Mouse (Mus musculus): ENCODE measurements around the gene Uqcrh. TPM values are rescaled to one million over a fixed set of nuclear protein-coding genes. Genes with fewer than 3 reads are reported as not detected.
A peak's percentile ranks its signal among the peaks of the same experiment; 100 is the strongest.

Gene Uqcrh
- polyA plus RNA-seq, 1 experiment = 551 TPM

DNA sequence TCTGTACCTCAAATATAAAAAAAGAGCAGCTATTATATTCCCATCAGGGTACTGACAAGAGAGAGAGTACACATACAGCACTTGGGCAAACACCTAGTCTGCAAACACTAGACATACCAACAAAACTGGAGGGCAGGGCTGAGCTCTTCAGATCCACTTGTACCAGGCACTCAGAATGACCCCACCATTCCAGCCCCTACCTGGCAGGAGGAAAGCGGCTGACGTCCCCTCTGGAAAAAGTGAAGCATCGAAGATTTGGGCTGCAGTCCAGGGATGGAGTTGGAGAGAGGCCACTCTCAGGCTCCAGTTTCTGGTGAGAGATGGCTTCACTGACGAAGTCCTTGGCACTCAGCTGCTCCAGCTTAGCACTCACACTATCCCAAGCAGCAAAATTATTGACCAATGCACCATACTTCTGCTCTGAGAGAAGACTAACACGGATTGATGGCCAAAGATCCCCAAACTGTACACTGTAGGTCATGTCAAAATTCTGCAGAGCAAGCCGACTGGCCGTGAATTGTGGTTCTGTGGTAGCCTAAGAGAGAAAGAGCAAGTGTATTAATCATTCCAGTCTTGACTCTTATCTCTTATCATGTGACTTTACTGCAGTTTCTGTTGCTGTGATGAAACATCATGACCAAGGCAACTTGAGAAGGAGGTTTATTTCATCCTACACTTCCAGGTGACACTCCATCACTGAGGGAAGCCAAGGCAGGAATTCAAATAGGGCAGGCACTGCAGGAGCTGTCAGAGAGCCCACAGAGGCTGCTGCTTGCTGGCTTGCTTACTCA lies 26.5 kb downstream of the Uqcrh start:
- Histone ChIP-seq H3K27ac (ENCODE audit: control insufficient read depth, insufficient read depth, low read depth, low read length, poor library complexity) (no peak overlapping the region), H3K4me3 (replicated peaks; ENCODE audit: control insufficient read depth, low read depth, low read length) (no peak overlapping the region), H3K4me1 (ENCODE audit: control insufficient read depth, insufficient read depth, low read length) (no peaks in the 10 kb centered on the region)
- WGBS = 63% methylated on average over 7 of the region's 7 CpGs
- TF ChIP-seq POLR2A (IDR thresholded peaks at IDR 0.05; ENCODE audit: borderline replicate concordance, control insufficient read depth, low read depth, low read length) (no peak), CTCF (IDR thresholded peaks at IDR 0.05; ENCODE audit: control insufficient read depth, insufficient read depth, low read length) (no peak)

DNA sequence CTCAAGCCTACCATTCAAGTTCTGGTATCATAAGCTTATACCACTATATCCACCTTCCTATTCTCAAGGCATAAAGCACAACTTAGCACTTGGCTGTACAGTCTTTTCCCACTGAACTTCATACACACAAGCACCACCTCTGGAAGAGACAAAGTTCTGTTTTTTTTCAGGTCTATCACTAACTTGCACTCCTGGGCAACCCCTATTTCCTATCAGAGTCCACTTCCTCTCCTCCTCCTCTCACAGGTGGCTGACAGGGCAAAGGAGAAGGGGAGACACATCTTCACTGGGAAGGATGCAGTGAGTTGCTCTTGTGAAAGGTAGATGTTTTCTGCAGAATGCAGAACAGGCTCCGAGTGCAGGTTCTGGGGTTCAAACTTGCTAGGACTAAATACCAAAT lies 27.2 kb downstream of the Uqcrh start:
- Histone ChIP-seq H3K4me1 (ENCODE audit: control insufficient read depth, insufficient read depth, low read length) (no peaks in the 10 kb centered on the region), H3K4me3 (replicated peaks; ENCODE audit: control insufficient read depth, low read depth, low read length) (no peak overlapping the region), H3K27ac (ENCODE audit: control insufficient read depth, insufficient read depth, low read depth, low read length, poor library complexity) (no peak overlapping the region)
- TF ChIP-seq POLR2A (IDR thresholded peaks at IDR 0.05; ENCODE audit: borderline replicate concordance, control insufficient read depth, low read depth, low read length) (no peak), CTCF (IDR thresholded peaks at IDR 0.05; ENCODE audit: control insufficient read depth, insufficient read depth, low read length) (no peak)
- WGBS = 86% methylated on average over 1 of the region's 1 CpGs

DNA sequence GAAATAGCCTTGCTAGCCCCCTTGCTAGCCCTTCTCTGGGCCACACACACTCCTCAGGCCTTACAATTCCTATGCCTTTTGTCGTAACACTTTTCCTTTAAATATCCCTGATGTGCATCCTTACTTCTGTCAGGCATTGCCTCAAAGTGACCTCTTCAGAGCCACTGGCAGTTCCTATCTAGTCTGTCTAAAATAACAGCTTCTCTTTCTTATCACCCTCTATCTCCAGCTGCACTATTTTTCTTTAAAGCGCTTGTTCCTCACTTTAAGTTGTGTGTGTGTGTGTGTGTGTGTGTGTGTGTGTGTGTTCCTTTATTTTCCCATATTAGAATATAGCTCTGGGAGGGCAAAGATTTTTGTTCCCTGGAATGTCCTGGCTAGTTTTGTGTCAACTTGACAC lies 28.3 kb downstream of the Uqcrh start:
- H3K4me1 ChIP-seq (ENCODE audit: control insufficient read depth, insufficient read depth, low read length) = no peaks in the 10 kb centered on the region
- TF ChIP-seq CTCF (IDR thresholded peaks at IDR 0.05; ENCODE audit: control insufficient read depth, insufficient read depth, low read length) (no peak), POLR2A (IDR thresholded peaks at IDR 0.05; ENCODE audit: borderline replicate concordance, control insufficient read depth, low read depth, low read length) (no peak)
- no peak overlapping the region for H3K4me3 ChIP-seq (replicated peaks; ENCODE audit: control insufficient read depth, low read depth, low read length)
- no peak overlapping the region for H3K27ac ChIP-seq (ENCODE audit: control insufficient read depth, insufficient read depth, low read depth, low read length, poor library complexity)
- 78% methylated on average over 2 of the region's 2 CpGs for WGBS

DNA sequence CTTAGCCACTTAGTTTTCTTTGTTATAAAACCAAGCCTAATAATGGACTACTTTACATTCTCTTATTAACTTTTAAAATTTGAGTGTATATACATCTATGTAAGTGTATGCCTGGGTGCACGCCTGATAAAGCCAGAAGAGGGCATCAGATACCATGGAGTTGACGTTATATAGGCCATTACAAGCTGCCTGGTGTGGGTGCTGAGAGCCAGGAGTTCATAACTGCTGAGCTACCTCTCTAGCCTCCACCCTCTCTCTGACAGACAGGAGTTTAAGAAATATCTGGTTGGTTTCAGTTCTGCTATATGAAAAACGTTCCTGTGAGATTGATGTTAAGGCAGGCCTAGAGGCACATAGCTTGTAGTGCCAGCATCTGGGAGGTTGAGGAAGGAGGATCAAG lies 32.7 kb downstream of the Uqcrh start:
- TF ChIP-seq POLR2A (IDR thresholded peaks at IDR 0.05; ENCODE audit: borderline replicate concordance, control insufficient read depth, low read depth, low read length) (no peak), CTCF (IDR thresholded peaks at IDR 0.05; ENCODE audit: control insufficient read depth, insufficient read depth, low read length) (no peak; the same call in 1 of the 2 replicates)
- H3K4me3 ChIP-seq (replicated peaks; ENCODE audit: control insufficient read depth, low read depth, low read length) = no peak overlapping the region
- no peaks in the 10 kb centered on the region for H3K4me1 ChIP-seq (ENCODE audit: control insufficient read depth, insufficient read depth, low read length)
- 51% methylated on average over 3 of the region's 3 CpGs for WGBS
- H3K27ac ChIP-seq (ENCODE audit: control insufficient read depth, insufficient read depth, low read depth, low read length, poor library complexity) = no peak overlapping the region

- no peak for TF ChIP-seq POLR2A (IDR thresholded peaks at IDR 0.05; ENCODE audit: borderline replicate concordance, control insufficient read depth, low read depth, low read length)
- no peak for TF ChIP-seq CTCF (IDR thresholded peaks at IDR 0.05; ENCODE audit: control insufficient read depth, insufficient read depth, low read length)
- no peaks in the 10 kb centered on the region for H3K4me1 ChIP-seq (ENCODE audit: control insufficient read depth, insufficient read depth, low read length)
- 83% methylated on average over 2 of the region's 2 CpGs for WGBS
- H3K27ac ChIP-seq (ENCODE audit: control insufficient read depth, insufficient read depth, low read depth, low read length, poor library complexity) = no peak overlapping the region
- no peak overlapping the region for H3K4me3 ChIP-seq (replicated peaks; ENCODE audit: control insufficient read depth, low read depth, low read length)
These were observed 34.4 kb downstream of the Uqcrh start for GRCm38 (mm10) chr4:116040466-116040865.

GRCm38 (mm10) chr4:116033374-116033773 lies 41.5 kb downstream of the Uqcrh start:
- H3K4me3 ChIP-seq (replicated peaks; ENCODE audit: control insufficient read depth, low read depth, low read length) = no peak overlapping the region
- no peaks in the 10 kb centered on the region; the same call in 1 of the 2 replicates for H3K4me1 ChIP-seq (ENCODE audit: control insufficient read depth, insufficient read depth, low read length)
- WGBS = 83% methylated on average over 5 of the region's 5 CpGs
- TF ChIP-seq CTCF (IDR thresholded peaks at IDR 0.05; ENCODE audit: control insufficient read depth, insufficient read depth, low read length) = no peak
- TF ChIP-seq POLR2A (IDR thresholded peaks at IDR 0.05; ENCODE audit: borderline replicate concordance, control insufficient read depth, low read depth, low read length) = no peak
- no peak overlapping the region for H3K27ac ChIP-seq (ENCODE audit: control insufficient read depth, insufficient read depth, low read depth, low read length, poor library complexity)

DNA sequence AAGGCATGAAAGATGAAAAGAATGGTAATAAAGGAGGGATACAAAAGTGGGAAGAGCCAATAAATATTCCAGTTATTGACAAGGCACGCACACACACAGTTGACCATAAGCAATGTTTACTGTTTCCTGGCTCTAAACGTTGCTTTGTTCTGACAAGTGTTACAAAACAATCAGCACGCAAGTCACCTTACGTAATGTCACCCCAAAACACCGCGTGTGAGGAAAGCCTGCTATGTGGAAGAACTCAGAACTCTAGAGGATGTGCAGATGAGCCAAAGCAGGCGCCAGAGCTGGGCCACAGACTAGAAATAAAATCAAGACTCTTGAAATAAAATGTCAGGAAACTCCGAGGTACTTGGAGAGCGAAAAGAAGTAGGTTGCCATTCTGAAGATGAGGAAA lies 42.0 kb downstream of the Uqcrh start:
- WGBS = 50% methylated on average over 9 of the region's 9 CpGs

DNA sequence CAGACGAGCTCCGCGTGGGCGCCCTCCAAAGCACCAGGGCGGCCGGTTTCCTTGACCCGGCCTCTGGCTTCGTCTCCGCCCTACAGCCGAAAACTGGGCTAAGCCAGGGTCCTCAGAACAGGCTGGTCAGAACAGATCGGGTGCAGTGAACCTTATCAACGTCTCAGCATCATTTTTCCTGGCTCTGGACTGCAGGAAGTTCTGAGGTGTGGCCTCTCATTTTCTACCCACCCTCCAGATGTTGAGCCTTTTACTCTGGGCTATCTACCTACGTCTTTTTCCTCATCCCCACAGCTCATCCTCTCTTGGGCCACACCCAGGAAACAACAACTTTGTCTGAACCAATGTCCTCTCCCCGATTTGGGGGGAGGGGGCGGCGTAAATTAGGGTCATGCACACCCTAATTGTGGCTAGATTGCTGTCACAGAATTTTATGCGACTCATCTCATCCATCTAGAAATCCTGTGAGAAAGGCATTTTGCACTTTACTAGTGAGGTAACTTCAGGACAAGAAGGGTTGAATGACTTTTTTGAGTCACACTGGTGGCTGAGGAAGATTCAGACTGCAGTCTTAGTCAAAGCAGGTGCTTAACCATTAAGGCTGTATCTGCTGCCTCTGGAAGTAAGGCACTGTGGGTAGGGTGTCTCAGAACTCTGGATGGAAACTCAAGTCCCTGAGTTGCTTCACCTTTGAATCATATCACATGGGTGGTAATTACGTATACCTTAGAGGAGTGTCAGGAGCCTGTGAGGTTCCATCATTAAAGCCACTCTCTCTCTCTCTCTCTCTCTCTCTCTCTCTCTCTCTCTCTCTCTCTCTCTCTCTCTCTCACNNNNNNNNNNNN lies 56.7 kb downstream of the Uqcrh start, which contains the start of gene Faah:
Faah (minus strand) TSS at position 25 of the 845 bp plus-strand sequence.
- H3K4me1 ChIP-seq (ENCODE audit: control insufficient read depth, insufficient read depth, low read length) = no peaks in the 10 kb centered on the region; the same call in 1 of the 2 replicates
- TF ChIP-seq CTCF (IDR thresholded peaks at IDR 0.05; ENCODE audit: control insufficient read depth, insufficient read depth, low read length) = no peak
- TF ChIP-seq POLR2A (IDR thresholded peaks at IDR 0.05; ENCODE audit: borderline replicate concordance, control insufficient read depth, low read depth, low read length) = no peak
- H3K27ac ChIP-seq (ENCODE audit: control insufficient read depth, insufficient read depth, low read depth, low read length, poor library complexity) = peak within 1 kb of the TSS; percentile 48; the same call in 1 of the 2 replicates
- peak within 1 kb of the TSS; percentile 68 for H3K4me3 ChIP-seq (replicated peaks; ENCODE audit: control insufficient read depth, low read depth, low read length)
- WGBS = 14% methylated on average over 18 of the region's 18 CpGs

More for the DNA sequence above, 42.0 kb downstream of the Uqcrh start:
- TF ChIP-seq POLR2A (IDR thresholded peaks at IDR 0.05; ENCODE audit: borderline replicate concordance, control insufficient read depth, low read depth, low read length) (no peak), CTCF (IDR thresholded peaks at IDR 0.05; ENCODE audit: control insufficient read depth, insufficient read depth, low read length) (no peak)
- Histone ChIP-seq H3K27ac (ENCODE audit: control insufficient read depth, insufficient read depth, low read depth, low read length, poor library complexity) (no peak overlapping the region), H3K4me3 (replicated peaks; ENCODE audit: control insufficient read depth, low read depth, low read length) (no peak overlapping the region), H3K4me1 (ENCODE audit: control insufficient read depth, insufficient read depth, low read length) (no peaks in the 10 kb centered on the region; the same call in 1 of the 2 replicates)

All from bone marrow, adult 2 months (tissue).